Mouse (Mus musculus): Measurements from ENCODE around the gene Gm28305. TPM values are rescaled to one million over a fixed set of nuclear protein-coding genes. Genes with fewer than 3 reads are reported as not detected.

The Gm28305 gene
- polyA plus RNA-seq, 1 experiment = not detected

DNA sequence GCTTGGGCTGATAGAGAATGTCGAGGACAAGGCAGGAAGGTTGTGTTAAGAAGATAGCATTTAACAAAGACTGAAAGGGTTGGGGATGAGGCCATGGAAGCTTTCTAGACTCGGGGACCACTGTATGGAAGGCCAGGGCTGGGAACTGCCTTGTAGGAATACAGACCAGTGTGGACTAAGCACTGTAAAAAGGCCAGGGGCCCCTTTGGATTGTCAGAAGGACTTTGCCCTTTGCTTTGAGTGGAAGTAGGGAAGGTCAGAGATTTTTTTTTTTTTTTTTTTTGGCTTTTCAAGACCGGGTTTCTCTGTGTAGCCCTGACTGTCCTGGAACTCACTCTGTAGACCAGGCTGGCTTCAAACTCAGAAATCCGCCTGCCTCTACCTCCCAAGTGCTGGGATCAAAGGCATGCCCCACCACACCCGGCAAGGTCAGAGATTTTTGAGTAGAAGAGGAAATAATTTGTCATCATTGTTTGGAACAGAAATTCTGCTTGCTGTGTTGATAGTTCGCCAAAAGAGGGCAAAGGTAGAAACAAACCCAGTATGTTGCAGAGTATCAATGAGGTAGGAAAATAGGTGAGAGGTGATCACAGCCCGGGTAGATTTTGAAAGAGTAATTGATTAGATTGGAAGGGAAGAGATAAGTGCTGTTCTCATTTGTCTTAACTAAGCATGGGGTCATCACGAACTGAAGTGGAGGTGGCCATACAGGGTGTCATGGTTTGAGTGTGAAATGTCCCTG is 30.6 kb downstream of the Gm28305 start:
- Histone ChIP-seq H3K27ac (ENCODE audit: insufficient read depth, low read depth, low read length) (peak overlapping the region; percentile 77), H3K4me3 (ENCODE audit: insufficient read depth, low read depth, low read length) (no peak overlapping the region), H3K4me1 (ENCODE audit: control insufficient read depth, insufficient read depth, low read length) (peaks cover 7% of the 10 kb centered on the region), H3K36me3 (ENCODE audit: control insufficient read depth, insufficient read depth, low read length) (no peaks in the 10 kb centered on the region; the same call in 1 of the 2 replicates), H3K27me3 (replicated peaks; ENCODE audit: control insufficient read depth, insufficient read depth, low read length) (no peaks in the 10 kb centered on the region)
- peak; percentile 47 for DNase-seq
- 63% methylated on average over 8 of the region's 8 CpGs for WGBS
- no peak for TF ChIP-seq POLR2A (IDR thresholded peaks at IDR 0.05; ENCODE audit: low read depth, low read length)
- TF ChIP-seq CTCF (conservative IDR thresholded peaks at IDR 0.05; ENCODE audit: insufficient read depth, insufficient read length, low read depth, low read length) = no peak

DNA sequence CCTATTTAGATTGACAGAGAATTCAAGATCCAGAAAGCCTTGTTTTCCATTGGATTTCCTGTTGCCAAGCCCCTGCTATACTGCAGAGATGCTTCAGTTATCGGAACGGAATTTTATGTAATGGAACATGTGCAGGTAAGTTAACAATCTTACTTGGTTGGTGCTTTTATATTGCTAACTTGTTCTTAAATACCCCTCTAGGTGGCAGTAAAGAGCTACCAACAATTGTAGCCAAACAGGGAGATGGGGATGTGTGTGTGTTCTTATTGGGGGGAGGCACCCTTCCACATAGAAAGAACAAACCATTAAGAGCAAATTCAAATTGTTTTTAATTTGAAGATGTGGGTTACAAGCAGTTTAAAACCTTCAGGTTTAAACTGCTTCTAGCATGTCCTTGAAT is 35.3 kb downstream of the Gm28305 start:
- peaks cover 5% of the 10 kb centered on the region for H3K4me1 ChIP-seq (ENCODE audit: control insufficient read depth, insufficient read depth, low read length)
- no peak overlapping the region for H3K4me3 ChIP-seq (ENCODE audit: insufficient read depth, low read depth, low read length)
- H3K27ac ChIP-seq (ENCODE audit: insufficient read depth, low read depth, low read length) = no peak overlapping the region
- 67% methylated on average over 2 of the region's 2 CpGs for WGBS
- peak; percentile 16 for DNase-seq
- no peaks in the 10 kb centered on the region; the same call in 1 of the 2 replicates for H3K36me3 ChIP-seq (ENCODE audit: control insufficient read depth, insufficient read depth, low read length)
- no peaks in the 10 kb centered on the region for H3K27me3 ChIP-seq (replicated peaks; ENCODE audit: control insufficient read depth, insufficient read depth, low read length)
- TF ChIP-seq POLR2A (IDR thresholded peaks at IDR 0.05; ENCODE audit: low read depth, low read length) (no peak), CTCF (conservative IDR thresholded peaks at IDR 0.05; ENCODE audit: insufficient read depth, insufficient read length, low read depth, low read length) (no peak)

DNA sequence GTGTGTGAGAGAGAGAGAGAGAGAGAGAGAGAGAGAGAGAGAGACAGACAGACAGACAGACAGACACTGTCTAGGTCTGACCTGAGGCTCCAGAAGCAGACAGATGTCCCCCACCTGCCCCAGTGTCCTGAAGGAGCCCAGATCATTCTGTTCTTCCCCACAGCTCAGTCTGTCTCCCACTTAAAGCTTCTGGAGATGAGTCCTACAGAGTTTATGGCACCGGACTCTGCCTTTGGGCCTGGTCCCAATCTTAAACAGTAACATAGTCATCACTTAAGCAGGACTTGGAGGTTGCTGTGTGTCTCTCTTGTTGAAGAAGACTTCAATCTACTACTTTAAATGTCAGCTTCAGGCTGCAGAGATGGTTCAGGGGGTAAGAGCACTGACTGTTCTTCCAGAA is 38.3 kb downstream of the Gm28305 start:
- H3K27me3 ChIP-seq (replicated peaks; ENCODE audit: control insufficient read depth, insufficient read depth, low read length) = no peaks in the 10 kb centered on the region
- TF ChIP-seq POLR2A (IDR thresholded peaks at IDR 0.05; ENCODE audit: low read depth, low read length) (no peak), CTCF (conservative IDR thresholded peaks at IDR 0.05; ENCODE audit: insufficient read depth, insufficient read length, low read depth, low read length) (no peak)
- H3K36me3 ChIP-seq (ENCODE audit: control insufficient read depth, insufficient read depth, low read length) = peaks cover 2% of the 10 kb centered on the region
- H3K4me3 ChIP-seq (ENCODE audit: insufficient read depth, low read depth, low read length) = no peak overlapping the region
- WGBS = 96% methylated on average over 1 of the region's 1 CpGs
- H3K27ac ChIP-seq (ENCODE audit: insufficient read depth, low read depth, low read length) = no peak overlapping the region
- DNase-seq = no peak
- H3K4me1 ChIP-seq (ENCODE audit: control insufficient read depth, insufficient read depth, low read length) = no peaks in the 10 kb centered on the region

DNA sequence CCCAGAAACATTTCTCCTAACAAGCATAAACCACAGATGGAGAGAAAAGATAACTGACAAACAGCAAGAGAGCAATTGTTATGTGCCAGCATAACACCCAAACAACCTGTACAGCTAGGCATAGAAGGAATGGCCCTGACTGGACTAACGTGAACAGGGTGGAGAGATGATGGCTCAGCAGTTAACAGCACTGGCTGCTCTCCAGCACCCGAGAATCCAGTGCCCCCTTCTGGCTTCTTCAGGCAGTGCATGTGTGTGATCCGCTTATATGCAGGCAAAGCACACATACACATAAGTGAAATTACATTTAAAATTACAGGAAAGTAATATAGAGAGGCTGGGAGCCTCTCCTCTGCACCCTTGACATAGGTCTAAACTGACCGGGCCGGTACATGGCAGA is 38.9 kb downstream of the Gm28305 start:
- no peak overlapping the region for H3K4me3 ChIP-seq (ENCODE audit: insufficient read depth, low read depth, low read length)
- TF ChIP-seq CTCF (conservative IDR thresholded peaks at IDR 0.05; ENCODE audit: insufficient read depth, insufficient read length, low read depth, low read length) (peak; percentile 74), POLR2A (IDR thresholded peaks at IDR 0.05; ENCODE audit: low read depth, low read length) (no peak)
- WGBS = 49% methylated on average over 5 of the region's 5 CpGs

DNA sequence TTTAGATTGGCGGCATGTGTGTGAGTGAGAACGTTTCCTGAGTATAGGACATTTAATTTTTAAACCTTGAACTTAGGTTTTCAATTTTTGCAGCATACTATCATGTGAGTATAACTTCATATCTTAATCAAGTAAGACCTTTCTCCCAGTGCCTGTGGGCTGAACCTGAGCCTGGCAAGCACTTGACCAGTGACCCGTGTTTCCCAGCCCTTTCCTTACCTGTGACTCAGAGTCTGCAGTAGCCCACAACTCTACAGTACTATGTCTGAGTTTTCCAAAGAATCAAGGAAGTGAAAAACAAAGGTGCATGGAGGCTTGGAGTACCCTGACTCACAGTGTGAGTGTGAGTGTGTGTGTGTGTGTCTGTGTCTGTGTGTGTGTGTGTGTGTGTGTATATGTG is 39.6 kb downstream of the Gm28305 start:
- Histone ChIP-seq H3K27me3 (replicated peaks; ENCODE audit: control insufficient read depth, insufficient read depth, low read length) (no peaks in the 10 kb centered on the region), H3K4me3 (ENCODE audit: insufficient read depth, low read depth, low read length) (no peak overlapping the region), H3K4me1 (ENCODE audit: control insufficient read depth, insufficient read depth, low read length) (no peaks in the 10 kb centered on the region), H3K36me3 (ENCODE audit: control insufficient read depth, insufficient read depth, low read length) (peaks cover 2% of the 10 kb centered on the region), H3K27ac (ENCODE audit: insufficient read depth, low read depth, low read length) (no peak overlapping the region)
- no peak for DNase-seq
- TF ChIP-seq CTCF (conservative IDR thresholded peaks at IDR 0.05; ENCODE audit: insufficient read depth, insufficient read length, low read depth, low read length) = no peak
- 68% methylated on average over 3 of the region's 3 CpGs for WGBS

More for the DNA sequence above, 38.9 kb downstream of the Gm28305 start:
- no peak overlapping the region for H3K27ac ChIP-seq (ENCODE audit: insufficient read depth, low read depth, low read length)
- H3K36me3 ChIP-seq (ENCODE audit: control insufficient read depth, insufficient read depth, low read length) = peaks cover 2% of the 10 kb centered on the region
- H3K4me1 ChIP-seq (ENCODE audit: control insufficient read depth, insufficient read depth, low read length) = no peaks in the 10 kb centered on the region
- peak; percentile 64 for DNase-seq
- no peaks in the 10 kb centered on the region for H3K27me3 ChIP-seq (replicated peaks; ENCODE audit: control insufficient read depth, insufficient read depth, low read length)

DNA sequence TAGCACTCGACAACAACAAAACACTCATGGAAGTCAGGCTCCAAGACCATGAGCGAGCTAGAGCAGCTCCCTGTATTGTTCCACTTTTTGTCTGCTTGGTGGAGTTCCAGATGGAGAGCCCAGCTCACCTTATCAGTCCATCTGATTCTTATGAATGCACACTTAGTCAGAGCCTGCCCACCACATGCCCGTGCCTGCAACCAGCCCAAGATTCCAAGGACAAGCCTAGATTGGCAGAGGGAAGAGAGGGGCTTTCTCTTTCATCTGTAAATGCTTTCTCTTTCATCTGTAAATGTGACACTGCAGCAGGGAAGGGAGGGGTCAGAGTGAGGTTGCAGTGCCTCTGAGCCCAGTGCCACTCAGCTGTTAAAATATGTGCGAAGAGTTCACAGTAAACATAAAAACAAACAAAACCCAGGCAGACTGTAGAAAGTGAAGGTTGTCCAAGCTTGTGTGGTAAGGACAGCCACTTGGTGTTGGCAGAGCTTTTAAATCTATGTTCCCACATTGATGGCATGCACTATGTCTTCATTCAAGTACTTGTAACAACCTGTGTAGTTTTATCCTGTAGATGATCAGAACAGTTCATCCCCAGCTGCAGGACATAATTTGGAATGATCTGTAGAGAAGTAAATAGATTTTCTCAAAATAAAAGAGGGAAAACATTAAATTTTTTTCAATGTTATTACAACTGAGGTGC is 45.4 kb downstream of the Gm28305 start:
- Histone ChIP-seq H3K27ac (ENCODE audit: insufficient read depth, low read depth, low read length) (no peak overlapping the region), H3K27me3 (replicated peaks; ENCODE audit: control insufficient read depth, insufficient read depth, low read length) (no peaks in the 10 kb centered on the region), H3K4me1 (ENCODE audit: control insufficient read depth, insufficient read depth, low read length) (no peaks in the 10 kb centered on the region), H3K36me3 (ENCODE audit: control insufficient read depth, insufficient read depth, low read length) (peaks cover 3% of the 10 kb centered on the region), H3K4me3 (ENCODE audit: insufficient read depth, low read depth, low read length) (no peak overlapping the region)
- no peak for DNase-seq
- 68% methylated on average over 4 of the region's 4 CpGs for WGBS
- TF ChIP-seq CTCF (conservative IDR thresholded peaks at IDR 0.05; ENCODE audit: insufficient read depth, insufficient read length, low read depth, low read length) = no peak
- TF ChIP-seq POLR2A (IDR thresholded peaks at IDR 0.05; ENCODE audit: low read depth, low read length) = no peak

DNA sequence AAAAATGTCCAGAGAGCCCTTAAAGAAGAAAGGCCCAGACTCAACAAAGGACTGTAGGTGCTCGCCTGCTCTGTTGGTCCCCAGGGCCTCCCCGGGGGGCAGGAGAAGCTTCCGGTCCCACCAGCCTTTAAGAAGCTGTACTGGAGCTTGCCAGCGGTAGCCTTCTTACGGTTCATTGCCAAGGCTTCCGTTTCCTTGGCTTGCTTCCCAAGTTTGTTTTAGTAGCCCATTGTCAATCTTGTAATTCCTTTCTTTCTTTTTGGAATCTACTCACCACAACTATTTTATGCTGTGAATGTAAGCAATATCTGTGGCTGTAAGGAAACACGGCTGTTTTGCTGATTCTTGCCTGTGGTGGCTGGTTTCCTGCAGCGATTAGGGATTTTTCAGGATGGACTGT is 48.1 kb downstream of the Gm28305 start:
- peak; percentile 57 for DNase-seq
- H3K4me1 ChIP-seq (ENCODE audit: control insufficient read depth, insufficient read depth, low read length) = no peaks in the 10 kb centered on the region
- H3K27me3 ChIP-seq (replicated peaks; ENCODE audit: control insufficient read depth, insufficient read depth, low read length) = no peaks in the 10 kb centered on the region
- peaks cover 1% of the 10 kb centered on the region; the same call in 1 of the 2 replicates for H3K36me3 ChIP-seq (ENCODE audit: control insufficient read depth, insufficient read depth, low read length)
- no peak overlapping the region for H3K27ac ChIP-seq (ENCODE audit: insufficient read depth, low read depth, low read length)
- TF ChIP-seq CTCF (conservative IDR thresholded peaks at IDR 0.05; ENCODE audit: insufficient read depth, insufficient read length, low read depth, low read length) = no peak
- no peak for TF ChIP-seq POLR2A (IDR thresholded peaks at IDR 0.05; ENCODE audit: low read depth, low read length)
- WGBS = 35% methylated on average over 8 of the region's 8 CpGs
- no peak overlapping the region for H3K4me3 ChIP-seq (ENCODE audit: insufficient read depth, low read depth, low read length)

All from kidney, adult 2 months (tissue).